Mouse (Mus musculus) lung, adult 18-20 months (tissue): ENCODE results near the gene Kcnj5.

ENCODE experiments used
- DNase-seq, 2 experiments: peaks; one replicate each; pipeline ENCODE4 v3.0.0; 2022; ENCODE audit warnings: mixed read lengths in 2 of 2

The Kcnj5 gene

GRCm38 (mm10) chr9:32344051-32344450 is at the start of gene Kcnj5:
Gene Kcnj5, minus strand, starts transcription at chr9:32344350.
- DNase-seq = no peak

- DNase-seq = no peak
These were observed 48.6 kb upstream of the Kcnj5 start for GRCm38 (mm10) chr9:32392716-32393115.

- DNase-seq = no peak
These were observed 47.6 kb upstream of the Kcnj5 start for GRCm38 (mm10) chr9:32391701-32392100.

GRCm38 (mm10) chr9:32391092-32391491 is 46.9 kb upstream of the Kcnj5 start:
- DNase-seq = no peak

- peak in 1 of 2 experiments; percentile 26 for DNase-seq
These were observed 44.0 kb upstream of the Kcnj5 start for GRCm38 (mm10) chr9:32388120-32388519.

GRCm38 (mm10) chr9:32384906-32385305 is 40.8 kb upstream of the Kcnj5 start:
- DNase-seq = no peak

GRCm38 (mm10) chr9:32376863-32377590 is 32.9 kb upstream of the Kcnj5 start:
- DNase-seq = no peak

GRCm38 (mm10) chr9:32376031-32376430 is 31.9 kb upstream of the Kcnj5 start:
- DNase-seq = no peak

- no peak for DNase-seq
These were observed 29.5 kb upstream of the Kcnj5 start for GRCm38 (mm10) chr9:32373656-32374055.

GRCm38 (mm10) chr9:32372202-32372601 is 28.1 kb upstream of the Kcnj5 start, which contains the start of gene Kcnj1:
Gene Kcnj1, plus strand, starts transcription at chr9:32372493.
- no peak for DNase-seq

- DNase-seq = peak; percentile 16 to 29
These were observed 25.2 kb upstream of the Kcnj5 start for GRCm38 (mm10) chr9:32369388-32369787.

- DNase-seq = peak in 1 of 2 experiments; percentile 14
These were observed 24.7 kb upstream of the Kcnj5 start for GRCm38 (mm10) chr9:32368812-32369211.

GRCm38 (mm10) chr9:32360770-32361169 is 16.6 kb upstream of the Kcnj5 start:
- DNase-seq = no peak

GRCm38 (mm10) chr9:32350332-32350731 is 6.2 kb upstream of the Kcnj5 start:
- DNase-seq = peak; percentile 44 to 60

GRCm38 (mm10) chr9:32349344-32349743 is 5.2 kb upstream of the Kcnj5 start:
- no peak for DNase-seq

- no peak for DNase-seq
These were observed 3.9 kb upstream of the Kcnj5 start for GRCm38 (mm10) chr9:32348096-32348495.

GRCm38 (mm10) chr9:32344489-32344888 is 339 bp upstream of the Kcnj5 start:
- no peak for DNase-seq

- no peak for DNase-seq
These were observed 1.2 kb downstream of the Kcnj5 start for GRCm38 (mm10) chr9:32342929-32343328.

GRCm38 (mm10) chr9:32340831-32341230 is 3.3 kb downstream of the Kcnj5 start:
- no peak for DNase-seq

GRCm38 (mm10) chr9:32335389-32336150 is 8.6 kb downstream of the Kcnj5 start:
- DNase-seq = no peak

- no peak for DNase-seq
These were observed 13.0 kb downstream of the Kcnj5 start for GRCm38 (mm10) chr9:32331162-32331561.

- DNase-seq = no peak
These were observed 15.4 kb downstream of the Kcnj5 start for GRCm38 (mm10) chr9:32328777-32329176.

- no peak for DNase-seq
These were observed 20.5 kb downstream of the Kcnj5 start for GRCm38 (mm10) chr9:32323610-32324009.

GRCm38 (mm10) chr9:32320167-32320566 is 24.0 kb downstream of the Kcnj5 start:
- DNase-seq = peak; percentile 12 to 48
